Mouse (Mus musculus) cerebellum, adult 9-11 months (tissue): Measurements from ENCODE around the gene Tmem234.
"Not testable (repeated sequence)": the region's sequence is repeated elsewhere in the genome, so short reads cannot be mapped to it uniquely, and the experiment has no call there.

Experiments
- DNase-seq: peaks from one replicate; pipeline ENCODE4 v3.0.0; 2022

Gene Tmem234

DNA sequence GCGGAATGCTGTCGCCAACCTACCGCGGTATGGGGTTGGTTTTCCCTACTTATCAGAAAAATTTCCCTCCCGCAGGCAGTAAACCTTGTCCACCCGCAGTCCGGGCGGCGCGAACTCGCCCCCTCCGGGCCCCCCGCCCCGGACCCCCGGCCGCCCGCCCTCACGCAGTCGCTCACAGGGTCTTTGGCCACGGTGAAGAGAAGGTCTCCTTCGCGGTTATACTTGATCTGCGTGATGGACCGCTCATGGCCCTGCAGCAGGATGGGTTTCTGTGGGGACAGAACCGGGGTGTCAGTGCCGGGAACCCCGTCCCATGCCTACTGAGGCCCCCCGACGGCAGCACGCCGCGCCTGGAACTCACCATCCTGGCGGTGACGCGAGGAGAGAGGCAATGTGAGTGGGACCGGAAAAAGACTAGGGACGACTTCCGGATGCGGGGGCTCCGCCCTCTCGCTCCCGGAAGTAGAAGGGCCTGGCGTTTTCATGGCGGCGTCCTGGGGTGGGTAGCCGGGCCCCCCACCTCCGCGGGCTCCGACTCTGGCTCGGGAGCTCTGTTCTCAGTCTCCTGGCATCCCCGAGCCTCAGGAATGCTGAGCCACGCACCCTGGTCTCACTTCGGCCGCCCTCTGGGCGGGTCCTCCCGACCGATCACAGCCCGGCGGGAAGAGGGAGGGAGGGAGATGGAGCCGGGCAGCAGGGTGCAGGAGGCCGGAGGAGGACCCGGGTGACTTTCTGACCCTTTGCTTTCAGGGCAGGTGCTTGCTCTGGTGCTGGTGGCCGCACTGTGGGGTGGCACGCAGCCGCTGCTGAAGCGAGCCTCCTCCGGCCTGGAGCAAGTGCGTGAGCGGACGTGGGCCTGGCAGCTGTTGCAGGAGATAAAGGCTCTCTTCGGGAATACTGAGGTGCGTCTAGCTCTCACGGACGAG lies at the start of gene Tmem234, which contains the start of gene Eif3i:
TSS of gene Tmem234 (plus strand) at position 436 of the 926 bp plus-strand sequence.
TSS of gene Eif3i (minus strand) at position 416 of the 926 bp plus-strand sequence.
- peak; percentile 83 for DNase-seq

GRCm38 (mm10) chr4:129554512-129554911 lies 46.0 kb upstream of the Tmem234 start:
- DNase-seq, result not testable (repeated sequence)

DNA sequence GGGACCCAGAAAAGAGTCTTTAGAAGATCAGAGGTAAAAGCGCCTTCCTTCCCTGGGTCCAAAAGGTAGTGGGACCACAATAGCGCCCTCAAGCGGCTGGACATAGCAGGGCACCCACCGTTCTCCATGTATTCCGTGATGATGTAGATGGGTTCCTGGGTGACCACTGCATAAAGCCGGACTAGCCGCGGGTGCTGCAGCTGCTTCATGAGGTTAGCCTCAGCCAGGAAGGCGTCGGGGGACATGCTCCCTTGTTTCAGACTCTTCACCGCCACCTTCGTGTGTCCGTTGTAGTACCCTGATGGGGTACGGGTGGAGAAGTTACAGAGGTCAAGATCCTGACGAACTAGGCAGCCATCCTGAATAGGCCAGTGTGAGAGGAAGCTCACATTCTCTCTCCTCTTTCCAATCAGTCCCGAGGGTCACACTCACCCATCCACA lies 45.0 kb upstream of the Tmem234 start:
- peak; percentile 57 for DNase-seq

GRCm38 (mm10) chr4:129555862-129556531 lies 44.5 kb upstream of the Tmem234 start:
- peak; percentile 25 for DNase-seq

DNA sequence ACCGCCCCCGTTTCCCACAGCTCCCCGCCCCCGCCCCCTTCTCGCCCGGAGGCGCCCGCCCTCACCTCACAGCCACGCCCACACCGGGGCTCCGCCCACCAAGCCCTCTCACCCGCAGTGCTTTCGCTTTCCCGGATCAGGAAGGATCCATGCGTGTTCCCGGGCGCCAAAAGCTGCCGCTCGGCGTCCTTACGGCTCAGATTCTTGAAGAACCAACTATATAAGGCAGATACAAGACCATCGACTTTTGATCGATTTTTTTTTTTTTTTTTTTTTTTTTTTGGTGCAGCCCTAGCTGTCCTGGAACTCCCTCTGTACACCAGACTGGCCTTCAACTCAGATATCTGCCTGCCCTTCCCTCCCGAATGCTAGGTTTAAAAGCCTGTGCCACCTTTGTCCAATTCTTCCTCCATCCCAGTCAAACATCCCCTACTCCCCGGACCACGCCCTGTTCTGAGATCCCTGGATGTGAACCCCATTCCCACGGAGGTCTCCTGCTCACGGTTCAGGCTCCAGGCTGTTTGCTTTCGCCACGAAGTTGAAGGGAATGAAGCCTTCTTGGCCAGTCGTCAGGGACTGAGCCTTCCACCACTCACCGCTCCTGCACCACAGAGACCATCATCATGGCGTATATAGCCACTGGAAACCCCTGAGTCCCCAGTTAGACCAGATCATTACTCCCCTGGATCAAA lies 43.8 kb upstream of the Tmem234 start:
- DNase-seq, result peak; percentile 77

DNA sequence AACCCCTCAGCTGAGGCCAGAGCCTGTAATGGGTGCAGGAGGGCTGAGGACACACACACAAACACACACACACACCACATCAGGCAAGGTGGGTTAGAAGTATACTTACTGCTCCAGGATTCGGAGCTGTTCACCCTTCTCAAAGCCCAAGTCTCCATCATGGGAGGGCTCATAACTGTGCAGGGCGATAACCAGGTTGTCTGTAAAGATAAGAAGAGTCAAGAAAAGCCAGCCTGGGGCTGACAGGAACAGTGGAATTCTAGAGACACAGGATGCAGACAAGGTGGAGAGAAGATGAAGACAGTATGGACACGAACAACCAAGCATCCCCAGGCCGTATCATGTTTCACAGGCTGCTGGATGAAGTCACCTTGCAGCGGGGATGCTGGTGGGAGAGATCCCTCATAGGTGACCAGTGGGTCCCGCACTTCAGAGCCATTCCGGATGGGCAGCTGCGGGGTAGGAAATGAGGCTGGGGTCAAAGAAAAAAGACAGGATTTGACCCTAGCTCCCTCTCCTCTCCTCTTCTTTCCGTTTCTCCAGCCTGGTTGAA lies 43.1 kb upstream of the Tmem234 start:
- no peak for DNase-seq

- DNase-seq, result peak; percentile 22
Measured at GRCm38 (mm10) chr4:129558321-129558955, 42.0 kb upstream of the Tmem234 start.

DNA sequence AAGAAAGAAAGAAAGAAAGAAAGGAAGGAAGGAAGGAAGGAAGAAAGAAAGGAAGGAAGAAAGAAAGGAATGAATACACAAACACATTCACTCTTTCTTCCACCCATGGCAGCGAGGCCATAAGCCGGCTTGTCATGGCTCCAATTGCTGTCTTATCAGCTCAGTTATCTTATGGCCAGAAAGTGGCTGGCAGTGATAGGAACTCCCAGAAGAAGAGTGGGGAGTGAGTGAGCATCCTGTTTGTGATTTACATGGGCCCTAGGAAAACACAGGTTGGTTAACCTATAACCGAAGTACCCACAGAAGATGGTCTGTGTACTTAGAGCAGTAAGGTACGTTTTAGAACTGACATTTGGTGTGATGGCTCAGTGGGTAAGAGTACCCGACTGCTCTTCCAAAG lies 39.3 kb upstream of the Tmem234 start:
- DNase-seq, result no peak

GRCm38 (mm10) chr4:129563718-129564117 lies 36.8 kb upstream of the Tmem234 start:
- DNase-seq, result no peak

DNA sequence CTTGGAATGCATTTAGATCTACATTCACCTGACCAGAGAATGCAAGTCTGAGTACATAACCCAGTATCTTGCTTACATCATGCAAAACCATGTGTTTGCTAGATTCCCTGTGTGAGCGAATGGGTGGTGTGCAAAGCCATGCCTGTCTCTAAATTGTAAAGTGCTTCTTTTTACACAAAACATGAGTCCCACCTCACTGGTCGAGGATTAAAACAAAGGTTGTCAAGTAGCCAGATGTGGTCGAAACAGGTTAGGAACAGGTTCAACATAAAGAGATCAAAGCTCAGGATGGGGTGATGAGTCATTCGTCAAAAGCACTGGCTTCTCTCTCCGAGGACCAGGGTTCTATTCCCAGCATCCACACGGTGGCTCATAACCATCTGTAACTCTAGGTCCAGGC lies 35.3 kb upstream of the Tmem234 start:
- DNase-seq, result no peak

- no peak for DNase-seq
Measured at GRCm38 (mm10) chr4:129568366-129568765, 32.1 kb upstream of the Tmem234 start.

GRCm38 (mm10) chr4:129570028-129570427 lies 30.4 kb upstream of the Tmem234 start:
- no peak for DNase-seq

DNA sequence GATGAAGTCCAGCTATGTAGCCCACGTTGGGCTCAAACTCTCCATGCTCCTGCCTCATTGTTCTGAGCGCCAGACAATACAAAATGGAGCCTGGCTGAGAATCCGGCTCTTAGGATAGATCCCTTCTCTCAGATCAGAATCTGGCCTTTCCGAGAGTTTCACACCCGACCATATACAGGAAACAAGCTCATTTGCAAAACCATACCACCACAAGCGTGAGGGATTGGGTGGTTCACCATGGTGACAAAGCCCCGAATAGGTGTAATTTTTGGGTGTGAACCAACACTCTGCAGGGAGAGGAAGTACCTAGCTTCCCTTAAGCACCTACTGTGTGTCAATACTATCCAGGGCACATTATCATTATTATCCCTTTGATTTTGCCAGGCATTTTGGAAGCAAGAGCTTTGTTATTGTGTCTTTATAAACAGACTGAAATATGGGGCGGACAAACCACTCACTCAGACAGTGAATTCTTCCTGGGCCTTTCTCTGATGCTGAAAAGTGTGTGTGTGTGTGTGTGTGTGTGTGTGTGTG lies 28.9 kb upstream of the Tmem234 start:
- DNase-seq, result no peak

GRCm38 (mm10) chr4:129572236-129573092 lies 28.0 kb upstream of the Tmem234 start:
- no peak for DNase-seq

- DNase-seq, result no peak
Measured at GRCm38 (mm10) chr4:129573093-129573370, 27.4 kb upstream of the Tmem234 start.

DNA sequence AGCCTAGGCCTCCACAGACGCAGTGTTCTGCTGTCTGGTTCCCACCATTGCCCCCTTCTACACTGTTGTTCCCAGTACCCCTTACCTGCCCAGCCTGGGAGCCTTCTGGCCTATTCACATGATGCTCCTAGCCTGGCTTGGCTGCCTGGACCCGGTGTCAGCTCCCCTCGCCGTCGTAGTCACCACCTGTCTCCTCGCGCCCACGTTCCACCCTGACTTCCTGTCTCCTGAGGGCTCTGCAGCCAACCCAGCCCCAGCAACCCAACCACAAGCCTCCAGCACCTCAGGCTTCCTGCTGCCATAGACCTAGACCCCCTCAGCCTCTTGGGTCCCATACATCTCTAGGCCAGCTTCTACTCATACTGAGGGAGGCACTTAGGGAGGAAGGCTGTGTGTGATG lies 27.0 kb upstream of the Tmem234 start, which contains the start of gene Lck:
TSS of gene Lck (minus strand) at position 212 of the 400 bp plus-strand sequence.
- DNase-seq, result no peak

- DNase-seq, result no peak
Measured at GRCm38 (mm10) chr4:129575171-129575844, 25.2 kb upstream of the Tmem234 start.

- DNase-seq, result no peak
Measured at GRCm38 (mm10) chr4:129576863-129577491, 23.5 kb upstream of the Tmem234 start.

- no peak for DNase-seq
Measured at GRCm38 (mm10) chr4:129577688-129578087, 22.8 kb upstream of the Tmem234 start.

GRCm38 (mm10) chr4:129578466-129578865 lies 22.0 kb upstream of the Tmem234 start, which contains the start of gene Fam167b:
Gene Fam167b, minus strand, starts transcription at chr4:129578549.
- DNase-seq, result no peak
